Mouse (Mus musculus): ENCODE measurements around the gene Tmem240. TPM values are rescaled to one million over a fixed set of nuclear protein-coding genes. Genes with fewer than 3 reads are reported as not detected.

Tmem240 gene
- polyA plus RNA-seq, 2 experiments = 0.06 to 0.17 TPM

DNA sequence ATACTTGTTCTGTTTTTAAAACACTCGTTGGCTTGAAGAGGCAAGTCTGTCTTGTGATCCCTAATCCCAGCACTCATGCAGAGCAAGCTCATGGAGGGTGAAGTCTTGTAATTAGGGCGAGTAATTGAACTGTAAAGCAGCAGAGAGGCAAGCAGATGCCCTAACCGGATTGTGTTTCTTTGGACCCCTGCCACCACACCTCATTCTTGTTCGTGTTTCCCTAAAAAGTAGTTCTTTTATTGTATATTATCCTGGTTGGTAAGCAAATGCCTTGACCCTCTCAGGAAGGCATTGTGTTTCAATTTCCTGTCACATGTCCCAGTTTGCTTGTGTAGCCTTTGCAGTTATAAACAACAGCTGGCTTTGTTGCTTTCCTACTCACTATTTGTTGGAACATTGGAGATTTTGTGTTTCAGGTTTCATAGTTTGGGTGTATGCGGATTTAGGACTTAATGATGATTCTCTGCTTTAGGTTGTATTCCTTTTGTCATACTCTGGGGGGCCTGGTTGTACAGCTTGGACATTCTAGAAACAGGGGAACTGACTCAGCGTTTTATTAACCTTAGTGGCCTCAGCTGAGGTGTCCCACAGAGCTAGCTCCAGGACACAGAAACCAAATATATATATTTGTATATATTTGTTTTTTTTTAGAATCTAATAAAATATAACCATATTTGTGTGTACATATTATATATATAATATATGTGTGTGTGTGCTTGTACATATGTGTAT lies 23.9 kb upstream of the Tmem240 start:
- DNase-seq (ENCODE audit: low read depth in 3 of 3, low spot score in 3 of 3) = no peak
- H3K27me3 ChIP-seq (ENCODE audit: control insufficient read depth, insufficient read depth, low read length) = no peaks in the 10 kb centered on the region
- no peak overlapping the region for H3K9ac ChIP-seq (replicated peaks)
- ATAC-seq (ENCODE audit: insufficient read depth) = no peak
- peaks cover 5% of the 10 kb centered on the region for H3K36me3 ChIP-seq (replicated peaks; ENCODE audit: control insufficient read depth, insufficient read depth, low read depth)
- H3K27ac ChIP-seq = no peak overlapping the region
- H3K4me2 ChIP-seq (ENCODE audit: low read depth) = no peak overlapping the region
- no peaks in the 10 kb centered on the region for H3K9me3 ChIP-seq (ENCODE audit: control insufficient read depth, low read length)
- H3K4me3 ChIP-seq (ENCODE audit: insufficient read depth in 1 of 2, low read depth in 2 of 2, low read length in 2 of 2) = no peak overlapping the region
- TF ChIP-seq CTCF (IDR thresholded peaks at IDR 0.05; ENCODE audit: low read depth) = no peak
- no peak for TF ChIP-seq EP300 (IDR thresholded peaks at IDR 0.05; ENCODE audit: low read depth)
- WGBS (ENCODE audit: insufficient replicate concordance) = 32% methylated on average over 6 of the region's 6 CpGs
- peaks cover 5 to 8% of the 10 kb centered on the region in 2 experiments for H3K4me1 ChIP-seq (replicated peaks; ENCODE audit: control insufficient read depth in 2 of 2, insufficient read depth in 2 of 2, low read length in 1 of 2)

DNA sequence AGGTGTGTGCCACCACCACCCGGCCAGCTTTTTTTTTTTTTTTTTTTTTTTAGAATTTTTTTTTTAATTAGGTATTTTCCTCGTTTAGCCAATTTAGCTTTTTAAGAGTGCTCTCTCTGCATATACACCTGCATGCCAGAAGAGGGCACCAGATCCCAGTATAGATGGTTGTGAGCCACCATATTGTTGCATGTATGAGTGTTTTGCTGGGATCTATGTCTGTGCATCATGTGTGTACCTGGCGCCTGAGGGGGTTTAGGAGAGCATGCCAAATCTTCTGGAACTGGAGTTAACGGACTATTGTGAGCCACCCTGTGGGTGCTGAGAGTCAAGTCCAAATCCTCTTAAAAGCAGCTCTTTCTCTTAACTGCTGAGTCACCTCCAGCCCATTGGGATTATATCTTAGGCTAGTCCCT lies 12.9 kb upstream of the Tmem240 start:
- Histone ChIP-seq H3K9ac (replicated peaks) (no peak overlapping the region), H3K4me3 (ENCODE audit: insufficient read depth in 1 of 2, low read depth in 2 of 2, low read length in 2 of 2) (no peak overlapping the region), H3K27me3 (ENCODE audit: control insufficient read depth, insufficient read depth, low read length) (no peaks in the 10 kb centered on the region), H3K4me1 (replicated peaks; ENCODE audit: control insufficient read depth in 2 of 2, insufficient read depth in 2 of 2, low read length in 1 of 2) (no peaks in the 10 kb centered on the region), H3K9me3 (ENCODE audit: control insufficient read depth, low read length) (no peaks in the 10 kb centered on the region), H3K4me2 (ENCODE audit: low read depth) (no peak overlapping the region), H3K36me3 (replicated peaks; ENCODE audit: control insufficient read depth, insufficient read depth, low read depth) (peaks cover 13% of the 10 kb centered on the region), H3K27ac (no peak overlapping the region)
- WGBS (ENCODE audit: insufficient replicate concordance) = 36% methylated on average over 4 of the region's 4 CpGs
- DNase-seq (ENCODE audit: low read depth in 3 of 3, low spot score in 3 of 3) (peak in 1 of 3 experiments; percentile 27), ATAC-seq (ENCODE audit: insufficient read depth) (no peak)
- TF ChIP-seq CTCF (IDR thresholded peaks at IDR 0.05; ENCODE audit: low read depth) (peak; percentile 77), EP300 (IDR thresholded peaks at IDR 0.05; ENCODE audit: low read depth) (no peak)

DNA sequence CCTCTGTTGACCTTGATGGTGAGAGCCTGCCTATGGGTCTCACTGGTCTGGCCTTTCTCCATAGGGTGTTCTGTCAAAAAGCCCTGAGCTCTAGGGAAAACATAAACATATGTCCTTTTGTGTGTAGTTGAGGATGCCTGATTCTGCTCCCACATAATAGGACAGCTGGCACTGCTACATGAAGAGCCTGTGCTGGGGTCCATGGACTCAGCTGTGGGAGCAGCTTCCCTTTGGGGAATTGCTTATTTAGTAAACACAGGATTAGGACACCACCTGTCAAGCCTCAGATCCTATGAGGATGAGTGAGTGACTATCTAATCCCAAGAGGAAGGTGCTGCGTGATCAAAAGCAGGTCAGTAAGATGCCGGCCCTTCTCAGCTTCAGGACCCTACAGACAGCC lies 6.6 kb upstream of the Tmem240 start:
- no peaks in the 10 kb centered on the region for H3K4me1 ChIP-seq (replicated peaks; ENCODE audit: control insufficient read depth in 2 of 2, insufficient read depth in 2 of 2, low read length in 1 of 2)
- TF ChIP-seq CTCF (IDR thresholded peaks at IDR 0.05; ENCODE audit: low read depth) (no peak), EP300 (IDR thresholded peaks at IDR 0.05; ENCODE audit: low read depth) (no peak)
- no peak overlapping the region for H3K4me2 ChIP-seq (ENCODE audit: low read depth)
- H3K9me3 ChIP-seq (ENCODE audit: control insufficient read depth, low read length) = no peaks in the 10 kb centered on the region
- H3K4me3 ChIP-seq (ENCODE audit: insufficient read depth in 1 of 2, low read depth in 2 of 2, low read length in 2 of 2) = no peak overlapping the region
- ATAC-seq (ENCODE audit: insufficient read depth) (no peak), DNase-seq (ENCODE audit: low read depth in 3 of 3, low spot score in 3 of 3) (no peak)
- no peak overlapping the region for H3K9ac ChIP-seq (replicated peaks)
- no peaks in the 10 kb centered on the region for H3K27me3 ChIP-seq (ENCODE audit: control insufficient read depth, insufficient read depth, low read length)
- 80% methylated on average over 2 of the region's 2 CpGs for WGBS (ENCODE audit: insufficient replicate concordance)
- H3K36me3 ChIP-seq (replicated peaks; ENCODE audit: control insufficient read depth, insufficient read depth, low read depth) = peaks cover 3% of the 10 kb centered on the region
- no peak overlapping the region for H3K27ac ChIP-seq

DNA sequence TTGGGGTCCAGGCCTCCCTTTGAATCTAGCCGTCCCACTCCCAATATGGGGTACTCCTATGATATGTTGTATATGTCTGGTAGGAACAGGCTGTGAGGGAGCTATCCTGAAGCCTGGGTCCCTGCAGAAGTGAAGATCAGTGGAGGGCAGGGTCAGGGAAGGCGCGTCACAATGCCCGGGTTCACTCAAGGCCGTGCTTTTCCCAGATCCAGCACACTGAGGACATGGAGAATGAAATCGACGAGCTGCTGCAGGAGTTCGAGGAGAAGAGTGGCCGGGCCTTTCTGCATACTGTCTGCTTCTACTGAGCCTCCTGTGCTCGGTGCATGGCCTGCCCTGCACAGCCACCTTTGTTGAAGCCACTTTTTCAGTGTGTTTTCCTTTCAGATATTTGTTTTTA lies 1.3 kb upstream of the Tmem240 start:
- 79% methylated on average over 10 of the region's 10 CpGs for WGBS (ENCODE audit: insufficient replicate concordance)
- H3K27ac ChIP-seq = no peak overlapping the region
- H3K27me3 ChIP-seq (ENCODE audit: control insufficient read depth, insufficient read depth, low read length) = no peaks in the 10 kb centered on the region
- no peak overlapping the region for H3K9ac ChIP-seq (replicated peaks)
- no peak for ATAC-seq (ENCODE audit: insufficient read depth)
- no peak for DNase-seq (ENCODE audit: low read depth in 3 of 3, low spot score in 3 of 3)
- H3K4me1 ChIP-seq (replicated peaks; ENCODE audit: control insufficient read depth in 2 of 2, insufficient read depth in 2 of 2, low read length in 1 of 2) = peaks cover 3% of the 10 kb centered on the region in 2 experiments; a peak in 1 of 4 replicates
- no peaks in the 10 kb centered on the region for H3K9me3 ChIP-seq (ENCODE audit: control insufficient read depth, low read length)
- H3K36me3 ChIP-seq (replicated peaks; ENCODE audit: control insufficient read depth, insufficient read depth, low read depth) = no peaks in the 10 kb centered on the region; the same call in none of the 2 replicates
- no peak overlapping the region for H3K4me3 ChIP-seq (ENCODE audit: insufficient read depth in 1 of 2, low read depth in 2 of 2, low read length in 2 of 2)
- H3K4me2 ChIP-seq (ENCODE audit: low read depth) = peak overlapping the region; percentile 92
- TF ChIP-seq EP300 (IDR thresholded peaks at IDR 0.05; ENCODE audit: low read depth) (no peak), CTCF (IDR thresholded peaks at IDR 0.05; ENCODE audit: low read depth) (no peak)

DNA sequence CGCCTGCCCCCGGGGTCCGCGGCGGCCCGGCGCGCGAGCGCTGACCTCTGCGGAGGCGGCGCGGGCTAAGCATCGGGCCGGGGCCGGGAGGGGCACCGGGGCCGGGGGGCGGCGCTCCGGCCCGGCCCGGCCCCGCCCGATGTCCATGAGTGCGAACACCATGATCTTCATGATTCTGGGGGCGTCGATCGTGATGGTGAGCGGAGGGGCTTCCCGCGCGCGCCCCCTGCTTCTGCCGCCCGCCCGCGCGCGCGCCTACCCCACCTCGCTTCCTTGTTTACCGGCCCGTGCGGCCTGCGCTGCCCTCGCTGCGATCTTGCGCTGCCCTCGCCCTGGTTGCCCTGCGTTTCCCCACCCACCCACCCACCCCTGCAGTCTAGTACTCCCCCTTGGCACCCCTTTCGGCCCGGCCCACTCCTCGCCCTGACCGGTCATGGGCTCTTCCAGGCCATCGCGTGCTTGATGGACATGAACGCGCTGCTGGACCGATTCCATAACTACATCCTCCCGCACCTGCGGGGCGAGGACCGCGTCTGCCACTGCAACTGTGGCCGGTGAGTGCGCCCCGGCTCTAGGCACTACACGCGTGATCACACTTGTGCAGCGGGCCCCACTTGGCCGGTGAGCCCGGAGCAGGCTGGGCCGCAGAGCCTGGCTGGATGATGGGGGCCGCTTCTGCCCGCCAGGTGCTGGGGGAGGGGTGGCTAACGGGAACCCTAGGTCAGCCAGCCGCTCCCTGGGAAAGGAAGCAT lies 527 bp downstream of the Tmem240 start:
- H3K9me3 ChIP-seq (ENCODE audit: control insufficient read depth, low read length) = no peaks in the 10 kb centered on the region
- 1% methylated on average over 53 of the region's 79 CpGs for WGBS (ENCODE audit: insufficient replicate concordance)
- no peaks in the 10 kb centered on the region; the same call in none of the 2 replicates for H3K36me3 ChIP-seq (replicated peaks; ENCODE audit: control insufficient read depth, insufficient read depth, low read depth)
- H3K27me3 ChIP-seq (ENCODE audit: control insufficient read depth, insufficient read depth, low read length) = no peaks in the 10 kb centered on the region
- peak; percentile 68 for ATAC-seq (ENCODE audit: insufficient read depth)
- peak overlapping the region; percentile 92 for H3K4me2 ChIP-seq (ENCODE audit: low read depth)
- peaks cover 3% of the 10 kb centered on the region in 2 experiments; a peak in 1 of 4 replicates for H3K4me1 ChIP-seq (replicated peaks; ENCODE audit: control insufficient read depth in 2 of 2, insufficient read depth in 2 of 2, low read length in 1 of 2)
- H3K4me3 ChIP-seq (ENCODE audit: insufficient read depth in 1 of 2, low read depth in 2 of 2, low read length in 2 of 2) = peak overlapping the region; percentile 74 to 89
- peak overlapping the region; percentile 75 for H3K9ac ChIP-seq (replicated peaks)
- no peak for DNase-seq (ENCODE audit: low read depth in 3 of 3, low spot score in 3 of 3)
- no peak overlapping the region for H3K27ac ChIP-seq
- no peak for TF ChIP-seq CTCF (IDR thresholded peaks at IDR 0.05; ENCODE audit: low read depth)
- TF ChIP-seq EP300 (IDR thresholded peaks at IDR 0.05; ENCODE audit: low read depth) = no peak

All from liver, embryonic 14.5 days (tissue).